Mouse (Mus musculus) adrenal gland, adult 10 weeks (tissue): ENCODE results near the gene Ptger1. TPM values are rescaled to one million over a fixed set of nuclear protein-coding genes. Genes with fewer than 3 reads are reported as not detected.

Source experiments
- polyA plus RNA-seq: library from polyadenylated mRNA; stranded (reverse); fragments of 350-450 nt; fragmentation: Illumina TruSeq; extraction: RNeasy Lipid Tissue Mini Kit (QIAGEN cat#74804); gene quantifications from one replicate; pipeline ENCODE4 v1.2.3, GENCODE M21; 2014; ENCODE audit warnings: low read depth, low replicate concordance

Gene Ptger1
- polyA plus RNA-seq: 0.17 TPM

GRCm38 (mm10) chr8:83665969-83666865 is at the start of gene Ptger1:
TSS of gene Ptger1 (plus strand) at chr8:83666678.

DNA sequence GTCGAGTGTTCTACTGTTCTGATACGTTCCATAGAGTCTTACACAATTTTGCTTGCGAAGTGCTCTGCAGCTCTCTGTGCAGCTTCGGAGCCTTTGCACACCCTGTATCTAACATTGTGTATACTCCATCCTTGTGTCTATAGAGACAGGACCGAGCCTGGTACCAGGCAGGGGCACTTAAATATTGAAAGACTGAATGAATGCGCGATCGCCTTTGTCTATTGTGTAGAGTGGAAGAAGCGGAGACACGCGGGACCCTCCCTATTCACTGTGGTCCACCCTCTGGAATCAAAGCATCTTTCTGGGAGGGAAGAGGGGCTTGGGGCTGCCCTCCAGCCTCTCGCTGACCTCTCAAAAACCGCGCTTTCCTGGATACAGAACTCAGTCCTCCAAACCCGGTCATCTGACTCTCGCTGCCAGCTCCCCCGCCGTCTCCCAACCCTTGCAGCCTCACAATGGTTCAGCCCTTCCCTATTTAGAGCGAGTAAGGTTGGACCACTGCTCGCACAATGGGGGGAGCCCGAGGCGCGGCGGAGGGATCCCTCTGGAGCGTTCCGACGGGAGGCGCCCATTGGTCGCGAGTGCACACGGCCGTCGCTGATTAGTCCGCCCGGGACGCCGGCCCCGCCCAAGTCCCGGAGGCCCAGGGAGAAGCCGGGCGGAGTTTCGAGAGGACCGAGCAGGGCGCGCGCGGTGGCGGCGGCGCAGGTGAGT is 14.3 kb upstream of the Ptger1 start, which contains the start of gene Gipc1:
TSS of gene Gipc1 (plus strand) at position 648 of the 714 bp plus-strand sequence.

DNA sequence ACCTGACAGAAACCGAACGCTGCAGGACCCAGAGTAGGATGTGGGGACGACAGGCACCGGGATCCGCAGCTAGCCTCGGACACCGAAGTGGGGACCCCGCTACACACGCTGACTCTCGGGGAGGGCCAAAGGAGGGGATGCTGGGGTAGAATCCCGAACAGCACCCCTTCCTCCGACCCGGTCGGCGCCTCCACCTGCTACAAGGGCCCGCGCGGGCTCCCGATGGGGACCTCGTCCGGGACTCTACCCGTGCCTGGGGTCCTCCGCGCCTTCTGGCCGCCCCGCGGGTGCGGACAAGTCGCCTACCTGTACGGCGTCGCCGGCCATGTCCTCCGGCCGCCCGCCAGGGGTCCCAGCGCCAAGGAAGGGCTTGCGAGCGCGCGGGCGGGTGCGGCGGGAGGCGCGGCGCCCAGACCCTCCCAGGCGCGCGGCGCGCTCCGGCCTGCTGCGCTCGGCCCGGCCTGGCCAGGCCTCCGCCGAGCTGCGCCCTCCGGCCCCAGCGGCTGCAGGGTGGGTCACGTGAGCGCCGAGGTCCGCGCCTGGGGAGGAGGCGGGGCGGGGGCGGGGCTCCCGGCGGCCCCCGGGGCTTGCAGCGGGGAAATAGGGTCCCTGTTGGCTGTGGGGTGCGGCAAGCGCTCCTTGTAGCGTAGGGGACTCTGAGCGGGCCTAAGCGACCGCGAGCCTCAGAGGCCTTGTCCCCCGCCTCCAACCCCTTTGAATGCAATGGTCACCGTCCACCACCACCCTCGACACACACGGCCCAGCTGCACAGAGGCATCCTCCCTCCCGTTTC is 32.4 kb downstream of the Ptger1 start, which contains the start of gene Pkn1:
TSS of gene Pkn1 (minus strand) at position 519 of the 793 bp plus-strand sequence.

GRCm38 (mm10) chr8:83715031-83715690 is 48.7 kb downstream of the Ptger1 start, which contains the start of gene Ddx39:
TSS of gene Ddx39 (plus strand) at chr8:83715177.

Other genes starting within 250 kb of the Ptger1 start
- gene Scoc, start 208.3 kb upstream of the Ptger1 start, polyA plus RNA-seq: 441 TPM
- not detected for gene Olfr370, start 130.9 kb upstream of the Ptger1 start, polyA plus RNA-seq
- gene Ndufb7, start 100.0 kb upstream of the Ptger1 start, polyA plus RNA-seq: 0.35 TPM
- 58.4 TPM for gene Tecr, start 58.7 kb upstream of the Ptger1 start, polyA plus RNA-seq
- 28.2 TPM for gene Dnajb1, start 58.5 kb upstream of the Ptger1 start, polyA plus RNA-seq
- gene Gipc1, start 14.0 kb upstream of the Ptger1 start, polyA plus RNA-seq: not detected
- gene Pkn1, start 32.5 kb downstream of the Ptger1 start, polyA plus RNA-seq: 15.2 TPM
- 4.1 TPM for gene Ddx39, start 48.5 kb downstream of the Ptger1 start, polyA plus RNA-seq
- gene Adgre5, start 74.6 kb downstream of the Ptger1 start, polyA plus RNA-seq: 6.5 TPM
- gene Adgrl1, start 233.4 kb downstream of the Ptger1 start, polyA plus RNA-seq: 7.5 TPM